Mouse (Mus musculus) c-Kit-positive CD71-negative TER-119-negative erythroid progenitor cells, embryonic 14.5 days (primary cell): ENCODE data around the gene Nr1h3.

Experiments used
- DNase-seq: peaks from one replicate; pipeline ENCODE4 v3.0.0-alpha.2; 2013; ENCODE audit warnings: low read depth

Nr1h3 gene

DNA sequence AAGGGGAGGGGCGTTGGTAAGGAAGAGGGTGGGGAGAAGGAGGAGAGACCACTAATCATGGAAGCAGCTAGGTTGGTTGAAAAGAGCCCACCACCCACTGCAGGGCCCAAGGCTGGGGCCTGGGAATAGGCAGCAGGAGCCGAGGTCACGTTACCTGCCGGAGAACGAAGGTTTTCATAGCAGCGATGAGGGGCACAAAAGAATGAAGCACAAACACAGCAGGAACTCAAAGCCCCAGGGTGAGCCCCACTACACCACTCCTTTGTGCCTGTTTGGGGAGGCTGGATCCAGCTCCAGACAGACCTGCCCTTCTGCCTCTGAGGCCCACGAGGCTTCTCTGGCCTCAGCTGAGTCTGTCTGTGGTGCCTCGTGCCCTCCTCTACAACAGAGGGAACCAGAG, 62.9 kb downstream of the Nr1h3 start:
- no peak for DNase-seq

DNA sequence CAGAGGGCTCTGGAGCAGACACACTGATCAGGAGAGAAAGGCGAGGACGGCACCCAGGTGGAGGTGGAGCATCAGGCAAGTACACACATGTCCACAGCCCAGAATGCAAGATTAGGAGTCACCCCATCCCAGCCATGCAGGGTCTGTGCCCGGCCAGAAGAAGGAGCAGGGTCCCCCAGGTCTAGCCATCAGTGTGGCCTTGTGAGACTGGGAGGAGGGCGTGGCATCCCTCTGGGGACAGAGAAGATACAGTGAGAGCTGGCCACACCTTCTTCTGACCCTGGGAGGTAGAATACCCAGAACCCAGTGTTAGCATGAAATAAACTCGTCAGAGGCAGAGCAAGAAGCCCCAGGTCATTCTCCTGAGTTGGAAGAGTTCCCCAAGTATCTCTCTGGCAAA, 63.3 kb downstream of the Nr1h3 start:
- no peak for DNase-seq

DNA sequence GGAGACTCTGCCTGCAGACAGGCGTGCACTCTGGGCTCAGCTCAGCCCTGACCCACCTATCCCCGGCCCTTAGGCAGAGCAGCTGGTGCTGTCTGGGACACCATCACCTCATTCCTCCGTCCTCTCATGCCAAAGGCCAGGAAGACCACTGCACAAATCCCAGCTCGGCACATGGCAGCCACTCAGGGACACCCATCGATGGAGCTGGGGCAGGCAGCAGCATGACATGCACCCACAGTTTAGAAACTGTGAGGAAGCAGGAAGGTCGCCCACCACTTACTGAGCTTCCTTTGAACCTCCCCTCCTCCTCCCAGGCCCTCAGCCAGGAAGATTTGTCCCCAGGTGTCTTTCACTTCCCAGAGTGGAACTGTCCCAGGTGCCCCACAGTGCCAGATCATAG, 65.2 kb downstream of the Nr1h3 start:
- DNase-seq: no peak

DNA sequence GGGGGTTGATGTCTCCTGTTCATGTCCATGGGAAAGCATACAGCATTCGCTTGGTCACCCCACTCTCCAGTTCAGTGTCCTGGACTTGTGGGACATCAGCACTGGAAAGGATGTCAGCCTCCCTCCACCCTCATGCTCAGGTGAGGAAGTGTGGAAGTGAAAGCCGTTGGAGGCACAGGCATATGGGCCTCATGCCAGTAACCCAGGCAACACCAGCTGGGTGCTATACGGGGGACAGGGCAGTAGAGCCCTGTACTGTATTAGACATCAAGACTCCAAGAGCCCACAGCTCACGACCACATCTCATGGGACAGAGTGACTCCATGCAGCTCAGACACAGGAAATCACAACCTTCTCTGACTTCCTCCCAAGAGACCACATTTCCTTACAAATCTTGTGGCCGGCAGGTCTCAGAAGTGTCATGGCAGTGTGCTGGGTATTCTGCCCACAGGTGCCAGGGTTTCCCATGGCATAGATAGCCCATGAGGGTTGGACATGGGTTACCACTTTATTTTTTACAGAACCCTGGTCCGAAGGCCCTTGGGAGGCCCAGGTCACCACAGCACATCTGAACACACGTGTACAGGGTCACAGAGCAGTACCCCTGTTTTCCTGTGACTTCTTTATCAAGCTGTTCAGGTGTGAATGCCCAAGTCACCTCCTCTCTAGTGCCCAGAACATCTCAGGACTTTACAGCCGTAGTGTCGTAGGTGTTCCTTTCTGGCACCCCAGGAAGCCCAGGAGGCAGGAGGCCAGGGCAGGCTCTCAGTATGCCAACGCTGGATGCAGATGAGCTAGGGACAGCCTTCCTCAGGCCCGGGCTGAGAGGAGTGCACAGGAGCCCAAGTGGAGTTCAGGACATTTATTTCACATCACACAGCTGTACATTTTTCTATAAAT, 65.9 kb downstream of the Nr1h3 start:
- DNase-seq: no peak
